Mouse (Mus musculus): ENCODE results near the gene Lce1k. TPM values are rescaled to one million over a fixed set of nuclear protein-coding genes. Genes with fewer than 3 reads are reported as not detected.

Lce1k gene
- polyA plus RNA-seq (2012; rRNA removed), result not detected in 2 replicates

GRCm38 (mm10) chr3:92807791-92808190 is at the start of gene Lce1k:
Gene Lce1k (minus strand): TSS chr3:92807891.

GRCm38 (mm10) chr3:92851186-92851585 is 43.5 kb upstream of the Lce1k start, which contains the start of gene Lce1l:
Gene Lce1l (minus strand): TSS chr3:92851286.

GRCm38 (mm10) chr3:92827108-92827507 is 19.4 kb upstream of the Lce1k start, which contains the start of gene Kprp:
Gene Kprp (minus strand): TSS chr3:92827247.

GRCm38 (mm10) chr3:92790414-92790813 is 17.3 kb downstream of the Lce1k start, which contains the start of gene Lce1j:
Gene Lce1j (minus strand): TSS chr3:92790514.

GRCm38 (mm10) chr3:92778799-92779198 is 28.9 kb downstream of the Lce1k start, which contains the start of gene Lce1i:
Gene Lce1i (minus strand): TSS chr3:92778899.

GRCm38 (mm10) chr3:92764965-92765364 is 42.7 kb downstream of the Lce1k start, which contains the start of gene Lce1h:
Gene Lce1h (minus strand): TSS chr3:92765065.

Other genes with a start within 250 kb of the Lce1k start
- gene Ivl, start 234.2 kb downstream of the Lce1k start, polyA plus RNA-seq (2012; rRNA removed), result 0.06 TPM in 2 replicates
- 1.7 and 3.4 TPM in 2 replicates for gene Smcp, start 218.9 kb downstream of the Lce1k start, polyA plus RNA-seq (2012; rRNA removed)
- not detected in 2 replicates for gene 2210017I01Rik, start 200.4 kb downstream of the Lce1k start, polyA plus RNA-seq (2012; rRNA removed)
- gene Lce6a, start 186.2 kb downstream of the Lce1k start, polyA plus RNA-seq (2012; rRNA removed), result 0.17 and 0.32 TPM in 2 replicates
- gene Lce1a1, start 159.6 kb downstream of the Lce1k start, polyA plus RNA-seq (2012; rRNA removed), result not detected in 2 replicates
- gene Lce1b, start 151.0 kb downstream of the Lce1k start, polyA plus RNA-seq (2012; rRNA removed), result not detected in 2 replicates
- gene Lce1a2, start 137.6 kb downstream of the Lce1k start, polyA plus RNA-seq (2012; rRNA removed), result not detected in 2 replicates
- not detected in 2 replicates for gene Lce1c, start 128.6 kb downstream of the Lce1k start, polyA plus RNA-seq (2012; rRNA removed)
- not detected in 2 replicates for gene Lce1d, start 120.7 kb downstream of the Lce1k start, polyA plus RNA-seq (2012; rRNA removed)
- not detected in 2 replicates for gene Lce1e, start 98.8 kb downstream of the Lce1k start, polyA plus RNA-seq (2012; rRNA removed)
- gene Lce1f, start 87.5 kb downstream of the Lce1k start, polyA plus RNA-seq (2012; rRNA removed), result not detected in 2 replicates
- not detected in 2 replicates for gene Gm38119, start 68.8 kb downstream of the Lce1k start, polyA plus RNA-seq (2012; rRNA removed)
- not detected in 2 replicates for gene Lce1g, start 55.6 kb downstream of the Lce1k start, polyA plus RNA-seq (2012; rRNA removed)
- gene Lce1h, start 42.8 kb downstream of the Lce1k start, polyA plus RNA-seq (2012; rRNA removed), result not detected in 2 replicates
- gene Lce1i, start 29.0 kb downstream of the Lce1k start, polyA plus RNA-seq (2012; rRNA removed), result not detected in 2 replicates
- gene Lce1j, start 17.4 kb downstream of the Lce1k start, polyA plus RNA-seq (2012; rRNA removed), result not detected in 2 replicates
- not detected in 2 replicates for gene Kprp, start 19.4 kb upstream of the Lce1k start, polyA plus RNA-seq (2012; rRNA removed)
- not detected in 2 replicates for gene Lce1l, start 43.4 kb upstream of the Lce1k start, polyA plus RNA-seq (2012; rRNA removed)
- gene 2310050C09Rik, start 62.3 kb upstream of the Lce1k start, polyA plus RNA-seq (2012; rRNA removed), result not detected in 2 replicates
- not detected in 2 replicates for gene Lce3a, start 118.3 kb upstream of the Lce1k start, polyA plus RNA-seq (2012; rRNA removed)
- not detected in 2 replicates for gene Lce3b, start 125.1 kb upstream of the Lce1k start, polyA plus RNA-seq (2012; rRNA removed)
- not detected in 2 replicates for gene Lce3c, start 136.6 kb upstream of the Lce1k start, polyA plus RNA-seq (2012; rRNA removed)
- not detected in 2 replicates for gene Lce3d, start 149.5 kb upstream of the Lce1k start, polyA plus RNA-seq (2012; rRNA removed)
- gene Lce3e, start 159.2 kb upstream of the Lce1k start, polyA plus RNA-seq (2012; rRNA removed), result not detected in 2 replicates
- not detected in 2 replicates for gene Lce3f, start 184.3 kb upstream of the Lce1k start, polyA plus RNA-seq (2012; rRNA removed)
- not detected in 2 replicates for gene Crct1, start 207.8 kb upstream of the Lce1k start, polyA plus RNA-seq (2012; rRNA removed)
- not detected in 2 replicates for gene Lce1m, start 211.2 kb upstream of the Lce1k start, polyA plus RNA-seq (2012; rRNA removed)

All from liver, embryonic 18 days (tissue).